In the genomic region with DNA sequence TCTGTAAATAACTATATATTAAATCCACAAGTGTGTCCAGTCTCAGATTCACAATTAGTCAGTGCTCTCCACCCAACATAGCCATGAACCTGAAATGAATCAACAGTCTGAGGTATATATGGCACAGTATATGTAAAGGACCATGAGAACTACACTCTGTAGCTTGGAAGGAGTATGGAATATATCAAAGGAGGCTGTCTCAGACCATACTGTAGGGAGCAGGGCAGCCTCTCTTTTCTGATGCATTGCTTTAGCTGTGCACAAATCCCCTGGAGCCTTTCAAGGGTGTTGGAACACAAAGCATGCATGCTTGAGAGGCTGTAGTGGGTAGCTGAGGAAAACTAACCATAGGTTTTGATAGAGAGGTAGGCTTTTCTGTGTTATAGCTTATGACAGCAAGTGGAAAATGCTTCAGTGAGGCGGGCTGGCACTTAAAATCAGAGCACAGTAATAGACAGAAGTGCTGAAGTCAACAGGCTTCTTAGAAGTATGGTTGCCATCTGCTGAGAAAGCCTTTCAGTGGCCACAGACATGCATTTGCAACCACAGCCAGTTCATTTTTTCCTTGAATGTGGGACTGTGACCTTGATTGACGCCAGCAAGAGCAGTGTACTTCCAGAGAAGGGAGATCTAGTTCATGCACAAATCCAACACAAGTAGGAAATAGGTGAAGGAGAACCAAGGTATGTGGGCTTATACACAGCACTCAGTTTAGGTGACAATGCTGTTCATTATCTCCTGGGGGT, we compare ENCODE assay signal across 21 mouse cellular contexts. TPM values are rescaled to one million over a fixed set of nuclear protein-coding genes. Genes with fewer than 3 reads are reported as not detected.
A peak's percentile ranks its signal among the peaks of the same experiment; 100 is the strongest.
DNase-seq lines count a peak whose midpoint lies in the region; ATAC-seq and TF ChIP-seq lines count a peak whose summit lies in the region.
"Had no signal": no experiment of that assay in that cellular context is flagged by ENCODE, and none has a peak within 500 bp of the region (broad histone marks: within the 10 kb centered on the region; RNA-seq: fewer than 3 reads in every experiment).

No protein-coding gene starts in this region.

- 52% methylated on average over 2 of the region's 2 CpGs for WGBS in embryonic facial prominence, embryonic 15.5 days

- H3K27ac ChIP-seq in left cerebral cortex, adult 2 months, result peak overlapping the region; percentile 29; the same call in 1 of the 2 replicates
- H3K27ac ChIP-seq in embryonic facial prominence, embryonic 15.5 days (replicated peaks), result peak overlapping the region; percentile 44; the same call in 1 of the 2 replicates
- H3K27ac ChIP-seq: heart, embryonic 13.5 days; hindbrain, embryonic 14.5 days; kidney, embryonic 15.5 days; midbrain, embryonic 13.5 days had no signal

- H3K4me2 ChIP-seq in embryonic facial prominence, embryonic 15.5 days (replicated peaks), result no peak overlapping the region
- H3K4me2 ChIP-seq: heart, embryonic 13.5 days; hindbrain, embryonic 14.5 days; kidney, embryonic 15.5 days; midbrain, embryonic 13.5 days had no signal

- H3K4me3 ChIP-seq in left cerebral cortex, adult 2 months, result no peak overlapping the region
- H3K4me3 ChIP-seq in embryonic facial prominence, embryonic 15.5 days (replicated peaks), result no peak overlapping the region
- H3K4me3 ChIP-seq: heart, embryonic 13.5 days; kidney, embryonic 15.5 days; midbrain, embryonic 13.5 days had no signal

- DNase-seq in adrenal gland, adult 8-10 months, result peak; percentile 11
- DNase-seq in adrenal gland, postnatal 4 days (ENCODE audit: low spot score in 2 of 2), result no peak
- no peak for DNase-seq in left cerebral cortex, adult 2 months (ENCODE audit: extremely low spot score in 1 of 2, low spot score in 2 of 2)
- DNase-seq in left cerebral cortex, postnatal 10 days (ENCODE audit: extremely low spot score in 1 of 2, low spot score in 2 of 2), result no peak
- DNase-seq in Patski (ENCODE audit: low read depth, low spot score), result no peak
- no peak for DNase-seq in thymus, postnatal 10 days (ENCODE audit: low spot score in 2 of 2)
- DNase-seq in thymus, postnatal 25 days, result no peak
- DNase-seq: B cell, adult 2 months; cerebellum, adult 8-10 months; gastrocnemius, postnatal 10 days; heart, adult 18-20 months; heart, postnatal 36 days; liver; thymus, postnatal 4 days had no signal

- TF ChIP-seq CTCF in left cerebral cortex, adult 2 months (IDR thresholded peaks at IDR 0.05), result no peak
- no peak for TF ChIP-seq CTCF in Patski (IDR thresholded peaks at IDR 0.05)

- no peaks in the 10 kb centered on the region for H3K9me3 ChIP-seq in embryonic facial prominence, embryonic 15.5 days (replicated peaks)
- H3K9me3 ChIP-seq: heart, embryonic 13.5 days; kidney, embryonic 15.5 days; midbrain, embryonic 13.5 days had no signal

- peak; percentile 71 for ATAC-seq in Patski
- ATAC-seq in embryonic facial prominence, embryonic 15.5 days (ENCODE audit: insufficient number of reproducible peaks, low FRiP score, low TSS enrichment, low read depth), result peak; percentile 54
- ATAC-seq: intestine, embryonic 16.5 days; lung, postnatal 0 days; midbrain, embryonic 13.5 days had no signal

- no peaks in the 10 kb centered on the region for H3K36me3 ChIP-seq in embryonic facial prominence, embryonic 15.5 days
- H3K36me3 ChIP-seq: kidney, embryonic 15.5 days; midbrain, embryonic 13.5 days had no signal

- intact Hi-C loops in left cerebral cortex, adult 2 months (cut with DNase I), result no loop called here
- intact Hi-C loops in left cerebral cortex, postnatal 10 days (cut with DNase I), result no loop called here

- H3K9ac ChIP-seq in embryonic facial prominence, embryonic 15.5 days, result no peak overlapping the region
- H3K9ac ChIP-seq: heart, embryonic 13.5 days; hindbrain, embryonic 14.5 days; kidney, embryonic 15.5 days; midbrain, embryonic 13.5 days had no signal

- POLR2A ChIA-PET in Patski (lab: Charles Lee), result no interaction called here

- no peaks in the 10 kb centered on the region for H3K27me3 ChIP-seq in Patski
- H3K27me3 ChIP-seq in embryonic facial prominence, embryonic 15.5 days, result no peaks in the 10 kb centered on the region
- H3K27me3 ChIP-seq: heart, embryonic 13.5 days; kidney, embryonic 15.5 days; midbrain, embryonic 13.5 days had no signal

- in situ Hi-C loops in Patski (cut with MboI; ENCODE audit: low pct_unique_long_range_greater_than_20kb), result no loop called here

- H3K4me1 ChIP-seq in embryonic facial prominence, embryonic 15.5 days, result peaks cover 12% of the 10 kb centered on the region
- H3K4me1 ChIP-seq: kidney, embryonic 15.5 days had no signal

- CTCF ChIA-PET in Patski (lab: Charles Lee), result no interaction called here

RNA-seq across cellular contexts. Expression of gene 2010111I01Rik, which starts 45.8 kb away (rescaled TPM):
- 100 to 1,000 TPM in 3 of 4 experiments, 10 to 100 TPM in 1; 88.7 to 271 (median 175) TPM for total RNA-seq in adrenal gland, adult 8-10 months (2022)
- 100 to 1,000 TPM; 127 to 139 TPM for total RNA-seq in adrenal gland, postnatal 4 days (2021)
- total RNA-seq in left cerebral cortex, adult 2 months (2021), result 100 to 1,000 TPM; 122 to 140 TPM
- 10 to 100 TPM; 62.1 to 69.1 TPM for total RNA-seq in left cerebral cortex, postnatal 10 days (2021)
- 98.5 TPM for polyA plus RNA-seq in Patski (2021)
- 197 and 226 TPM in 2 replicates for polyA plus RNA-seq in embryonic facial prominence, embryonic 15.5 days (2015; fragmentation: Nextera tagmentation; extraction: Ambion mirVana)
